Mouse (Mus musculus): ENCODE measurements around the gene Gm8947.
A peak's percentile ranks its signal among the peaks of the same experiment; 100 is the strongest.

Gm8947 gene

GRCm38 (mm10) chr1:151227506-151227905 is 35.3 kb downstream of the Gm8947 start:
- DNase-seq (ENCODE audit: low read depth): no peak

GRCm38 (mm10) chr1:151228320-151228989 is 36.3 kb downstream of the Gm8947 start:
- no peak for DNase-seq (ENCODE audit: low read depth)

DNA sequence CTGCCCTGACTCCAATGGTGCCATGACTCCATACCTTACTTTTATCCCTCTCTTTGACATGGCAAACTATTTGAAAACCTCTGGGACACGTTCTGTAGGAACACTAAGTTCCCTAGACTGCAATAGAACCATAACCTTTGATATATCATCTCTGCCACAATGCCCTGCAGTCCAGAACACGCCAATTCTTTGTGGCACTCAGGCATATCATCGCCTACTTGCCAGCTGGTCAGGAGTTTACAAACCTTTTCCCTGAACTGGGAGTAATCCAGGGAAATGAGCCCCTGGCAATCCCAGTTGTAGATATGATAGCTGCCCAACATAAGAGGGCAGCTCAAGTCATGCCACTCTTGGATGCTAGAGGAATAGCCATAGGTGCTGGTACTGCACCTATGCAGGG is 40.2 kb downstream of the Gm8947 start:
- no peak for DNase-seq (ENCODE audit: low read depth)

DNA sequence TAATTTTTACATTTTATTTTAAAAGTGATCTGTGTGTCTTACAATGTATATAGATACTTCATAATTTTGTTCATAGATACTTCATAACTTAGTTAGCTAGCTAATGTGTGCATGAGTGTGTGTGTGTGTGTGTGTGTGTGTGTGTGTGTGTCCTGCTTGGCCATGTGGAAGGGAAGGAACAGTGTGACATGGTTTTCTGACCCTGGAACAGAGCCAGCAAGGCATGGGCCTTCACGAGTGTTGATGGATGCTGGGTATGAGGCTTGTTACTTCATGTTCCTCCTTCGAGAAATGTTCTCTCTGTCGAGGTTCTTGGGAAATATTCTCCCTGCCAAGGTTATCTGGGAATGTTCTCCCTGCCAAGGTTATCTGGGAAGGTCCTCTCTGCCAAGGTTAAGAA is 41.6 kb downstream of the Gm8947 start:
- no peak for DNase-seq (ENCODE audit: low read depth)

DNA sequence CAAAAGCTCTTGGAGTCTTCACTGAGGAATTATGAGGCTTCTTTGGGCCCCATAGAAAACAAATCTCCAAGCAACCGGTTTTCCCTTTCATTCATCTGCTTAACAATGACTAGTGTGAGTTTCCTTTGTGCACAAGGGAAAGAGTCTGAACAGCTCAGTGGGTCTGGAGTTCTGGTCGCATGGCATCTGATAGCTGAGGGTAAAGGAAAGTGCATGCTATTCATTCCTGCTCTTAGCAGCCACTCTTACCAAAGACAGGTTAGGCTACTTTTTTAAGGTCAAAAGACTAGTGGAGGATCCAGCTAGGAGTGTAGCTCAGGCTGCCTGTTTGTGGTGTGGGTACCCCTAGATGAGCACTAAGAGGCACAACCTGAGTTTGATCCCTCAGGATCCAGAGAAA is 43.4 kb downstream of the Gm8947 start:
- no peak for DNase-seq (ENCODE audit: low read depth)

DNA sequence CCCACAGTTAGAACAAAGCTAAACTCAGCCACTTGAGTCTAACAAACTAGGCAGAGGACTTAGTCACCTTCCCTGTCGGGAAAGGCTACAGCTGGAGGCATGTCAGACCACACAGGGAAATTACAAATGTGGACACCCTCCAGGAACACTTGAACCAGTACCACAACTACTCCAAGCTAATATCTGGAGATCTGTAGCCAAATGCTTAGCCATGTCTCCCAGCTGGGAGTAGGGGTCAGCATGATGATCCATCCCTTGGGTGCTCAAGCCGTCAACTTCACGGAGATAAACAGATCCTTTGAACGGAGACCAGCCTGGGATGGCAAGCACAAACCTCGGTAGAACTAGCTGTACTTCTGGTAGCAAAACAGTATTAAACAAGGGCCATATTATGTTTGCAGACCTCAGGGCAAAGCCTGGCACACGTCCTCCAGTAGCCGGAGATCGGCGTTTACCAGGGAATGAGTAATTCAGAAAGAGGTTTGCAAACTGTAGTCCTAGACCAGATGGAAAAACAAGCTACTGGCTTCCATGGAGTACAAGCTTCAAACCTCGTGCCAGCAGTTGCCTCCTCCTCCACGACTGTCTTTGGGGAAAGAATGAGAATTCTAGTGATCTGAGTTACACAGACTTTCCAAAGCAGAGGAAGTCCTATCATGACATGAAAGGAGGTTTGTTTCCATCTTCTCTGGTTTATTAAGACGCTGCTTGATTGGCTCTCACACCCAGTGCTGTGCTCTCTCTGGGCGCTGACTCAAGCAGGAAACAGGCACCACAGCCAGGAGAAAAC is 44.2 kb downstream of the Gm8947 start:
- DNase-seq (ENCODE audit: low read depth): peak; percentile 93

GRCm38 (mm10) chr1:151237780-151238179 is 45.6 kb downstream of the Gm8947 start:
- DNase-seq (ENCODE audit: low read depth): no peak

DNA sequence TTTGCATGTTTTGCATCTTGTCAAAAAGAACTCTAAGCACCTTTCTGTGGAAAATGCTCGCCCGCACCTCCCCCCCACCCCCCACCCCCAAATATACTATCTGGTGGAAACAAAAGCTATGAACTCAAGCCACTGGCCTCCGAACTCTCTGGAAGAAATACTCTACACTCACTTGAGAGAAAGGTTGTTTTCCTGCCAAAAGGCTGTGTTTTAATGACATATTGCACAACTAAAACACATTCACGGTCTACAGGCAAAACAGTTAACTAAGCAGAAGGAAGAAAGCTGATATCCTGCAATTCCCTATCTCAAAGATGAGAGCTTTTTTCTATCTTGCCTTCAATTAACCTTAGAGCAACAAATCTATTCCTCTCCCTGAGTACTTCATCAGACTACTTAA is 51.2 kb downstream of the Gm8947 start:
- no peak for DNase-seq (ENCODE audit: low read depth)
